Mouse (Mus musculus) embryonic facial prominence, embryonic 13.5 days (tissue): Measurements from ENCODE around the gene Bfar. TPM values are rescaled to one million over a fixed set of nuclear protein-coding genes. Genes with fewer than 3 reads are reported as not detected.
"Not testable (repeated sequence)": the region's sequence is repeated elsewhere in the genome, so short reads cannot be mapped to it uniquely, and the experiment has no call there.

Source experiments
- ATAC-seq: fragments of 200-750 bp; cut with Nextera tagmentation; 2 replicates; pipeline ENCODE4 v1.8.0; 2017; ENCODE audit warnings: low read depth; ENCODE audit not compliant: insufficient number of reproducible peaks, insufficient read depth, low FRiP score, low TSS enrichment
- H3K27ac ChIP-seq: fragments of 300-500 bp; sonication (generic); 2 replicates; pipeline ENCODE4 v1.5.1; 2015; ENCODE audit warnings: moderate library complexity, mild to moderate bottlenecking, inconsistent platforms
- H3K27me3 ChIP-seq: fragments of 300-500 bp; sonication (generic); 2 replicates; pipeline ENCODE4 v1.6.1; 2015; ENCODE audit warnings: mild to moderate bottlenecking, inconsistent platforms
- H3K36me3 ChIP-seq: fragments of 300-500 bp; sonication (generic); 2 replicates; pipeline ENCODE4 v1.6.1; 2015; ENCODE audit warnings: mild to moderate bottlenecking, inconsistent platforms
- H3K4me1 ChIP-seq: fragments of 300-500 bp; sonication (generic); 2 replicates; pipeline ENCODE4 v1.6.1; 2015; ENCODE audit warnings: inconsistent platforms
- H3K4me2 ChIP-seq: fragments of 300-500 bp; sonication (generic); 2 replicates; pipeline ENCODE4 v1.6.1; 2015; ENCODE audit warnings: moderate library complexity, mild to moderate bottlenecking, inconsistent platforms
- H3K4me3 ChIP-seq: fragments of 300-500 bp; sonication (generic); 2 replicates; pipeline ENCODE4 v1.5.1; 2015; ENCODE audit warnings: mild to moderate bottlenecking, inconsistent platforms
- H3K9ac ChIP-seq: fragments of 300-500 bp; sonication (generic); 2 replicates; pipeline ENCODE4 v1.6.1; 2015; ENCODE audit warnings: mild to moderate bottlenecking, inconsistent platforms
- H3K9me3 ChIP-seq: fragments of 300-500 bp; sonication (generic); 2 replicates; pipeline ENCODE4 v1.6.1; 2016; ENCODE audit warnings: inconsistent platforms
- WGBS: fragments of 180-500 bp; shearing (Covaris S2); methylation state at CpG from one replicate; pipeline ENCODE4 v1.1.7; 2015; ENCODE audit warnings: mixed read lengths; 5-methylcytosine and 5-hydroxymethylcytosine counted together
- polyA plus RNA-seq: library from polyadenylated mRNA; unstranded; fragments of >200 nt; fragmentation: Nextera tagmentation; extraction: Ambion mirVana; gene quantifications from 2 replicates; pipeline ENCODE4 v1.2.1, GENCODE M21; 2015

The Bfar gene
- polyA plus RNA-seq, 1 experiment from 2014 or later = 47.6 TPM

DNA sequence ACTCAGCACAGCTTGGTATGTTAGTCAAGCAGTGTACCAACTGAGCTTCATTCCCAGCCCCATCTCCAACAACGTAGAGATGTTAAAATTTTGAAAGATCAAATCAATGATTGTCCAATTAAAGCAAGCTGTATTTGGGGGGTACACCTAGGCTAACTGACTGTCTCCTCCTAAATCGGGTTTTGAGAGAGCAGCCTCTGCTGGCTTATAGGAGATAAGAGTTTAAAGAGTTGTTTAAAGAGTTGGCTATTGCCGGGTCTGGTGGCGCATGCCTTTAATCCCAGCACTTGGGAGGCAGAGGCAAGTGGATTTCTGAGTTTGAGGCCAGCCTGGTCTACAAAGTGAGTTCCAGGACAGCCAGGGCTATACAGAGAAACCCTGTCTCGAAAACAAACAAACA lies 762 bp upstream of the Bfar start:
- ATAC-seq, H3K4me3 ChIP-seq, H3K27me3 ChIP-seq, H3K9me3 ChIP-seq, H3K36me3 ChIP-seq, H3K9ac ChIP-seq: not testable (repeated sequence)
- peaks cover 10% of the 10 kb centered on the region for H3K4me1 ChIP-seq
- H3K27ac ChIP-seq = peak overlapping the region; percentile 89; the same call in 1 of the 2 replicates
- H3K4me2 ChIP-seq = peak overlapping the region; percentile 77
- 77% methylated on average over 5 of the region's 5 CpGs for WGBS

DNA sequence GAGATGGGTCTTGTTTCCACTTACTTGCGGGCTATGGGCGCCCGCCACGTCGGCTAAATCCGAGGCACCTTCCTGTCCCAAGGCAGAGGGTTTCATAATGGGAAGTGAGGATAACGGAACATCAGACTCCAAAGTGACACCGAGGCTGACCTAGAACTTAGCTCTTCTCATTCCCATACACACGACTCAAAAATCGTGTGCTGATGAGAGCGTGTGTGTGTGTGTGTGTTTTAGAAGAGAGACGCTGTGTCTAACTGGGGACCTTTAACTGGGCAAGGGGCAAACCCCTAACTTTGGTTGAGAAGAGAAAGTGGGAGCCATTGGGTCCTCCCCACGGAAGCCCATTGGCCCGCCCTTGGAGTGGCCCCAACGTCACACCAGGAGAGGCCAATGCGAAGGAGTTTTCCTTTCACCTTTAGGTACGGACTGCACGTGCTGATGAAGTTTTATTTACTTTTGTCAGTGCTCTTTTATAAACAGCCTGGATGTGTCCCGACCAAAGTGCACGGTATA lies 784 bp downstream of the Bfar start:
- 2% methylated on average over 20 of the region's 20 CpGs for WGBS
- peak; percentile 30; the same call in 1 of the 2 replicates for ATAC-seq
- Histone ChIP-seq H3K27ac (peak overlapping the region; percentile 89), H3K9me3 (no peaks in the 10 kb centered on the region), H3K4me2 (peak overlapping the region; percentile 77), H3K9ac (peak overlapping the region; percentile 95), H3K4me1 (peaks cover 10% of the 10 kb centered on the region), H3K27me3 (no peaks in the 10 kb centered on the region), H3K36me3 (peaks cover 13% of the 10 kb centered on the region), H3K4me3 (peak overlapping the region; percentile 97)

DNA sequence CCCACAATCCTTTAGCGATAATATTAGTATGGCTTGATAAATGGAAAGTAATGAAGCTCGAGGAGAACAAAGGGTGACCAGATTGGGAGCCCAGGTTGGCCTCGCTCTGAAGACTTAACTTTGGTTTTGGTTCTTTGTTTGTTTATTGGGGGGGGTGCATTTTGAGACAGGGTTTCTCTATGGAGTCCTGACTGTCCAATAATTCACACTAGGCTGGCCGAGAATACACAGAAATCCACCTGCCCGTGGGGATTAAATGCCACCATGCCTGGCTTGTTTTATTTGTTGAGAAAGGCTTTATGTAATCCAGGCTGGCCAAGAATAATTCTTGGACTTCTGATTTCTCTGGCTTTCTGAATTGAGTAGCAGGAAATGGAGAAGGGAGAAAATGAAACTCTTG lies 1.5 kb downstream of the Bfar start:
- peaks cover 10% of the 10 kb centered on the region for H3K4me1 ChIP-seq
- 78% methylated on average over 5 of the region's 5 CpGs for WGBS
- no peaks in the 10 kb centered on the region for H3K27me3 ChIP-seq
- no peak for ATAC-seq
- peak overlapping the region; percentile 97 for H3K4me3 ChIP-seq
- H3K27ac ChIP-seq = no peak overlapping the region
- no peaks in the 10 kb centered on the region for H3K9me3 ChIP-seq
- H3K4me2 ChIP-seq = peak overlapping the region; percentile 77
- no peak overlapping the region for H3K9ac ChIP-seq
- peaks cover 19% of the 10 kb centered on the region for H3K36me3 ChIP-seq

DNA sequence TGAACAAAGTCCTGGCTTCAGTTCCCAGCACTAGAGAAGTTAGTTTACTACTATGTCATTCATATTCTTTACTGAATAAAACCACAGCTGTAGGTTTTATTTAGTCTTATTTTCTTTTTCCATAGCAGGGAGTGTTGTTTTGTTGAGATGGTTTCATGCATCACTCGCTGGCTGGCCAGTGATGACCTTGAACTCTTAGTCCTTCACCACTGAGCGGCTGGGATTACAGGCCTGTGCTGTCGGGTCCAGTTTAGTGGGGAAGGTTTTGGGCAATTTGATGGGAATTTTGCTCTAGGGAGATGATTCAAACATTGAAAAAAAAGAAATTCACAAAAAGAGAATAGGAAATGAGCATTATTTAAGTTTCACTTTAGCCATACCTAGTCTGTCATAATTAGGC lies 2.9 kb downstream of the Bfar start:
- Histone ChIP-seq H3K36me3 (peaks cover 22% of the 10 kb centered on the region), H3K4me1 (peaks cover 10% of the 10 kb centered on the region), H3K27ac (no peak overlapping the region), H3K4me2 (no peak overlapping the region), H3K27me3 (no peaks in the 10 kb centered on the region), H3K9ac (no peak overlapping the region), H3K4me3 (no peak overlapping the region), H3K9me3 (no peaks in the 10 kb centered on the region)
- no peak for ATAC-seq
- WGBS = 88% methylated on average over 3 of the region's 3 CpGs

DNA sequence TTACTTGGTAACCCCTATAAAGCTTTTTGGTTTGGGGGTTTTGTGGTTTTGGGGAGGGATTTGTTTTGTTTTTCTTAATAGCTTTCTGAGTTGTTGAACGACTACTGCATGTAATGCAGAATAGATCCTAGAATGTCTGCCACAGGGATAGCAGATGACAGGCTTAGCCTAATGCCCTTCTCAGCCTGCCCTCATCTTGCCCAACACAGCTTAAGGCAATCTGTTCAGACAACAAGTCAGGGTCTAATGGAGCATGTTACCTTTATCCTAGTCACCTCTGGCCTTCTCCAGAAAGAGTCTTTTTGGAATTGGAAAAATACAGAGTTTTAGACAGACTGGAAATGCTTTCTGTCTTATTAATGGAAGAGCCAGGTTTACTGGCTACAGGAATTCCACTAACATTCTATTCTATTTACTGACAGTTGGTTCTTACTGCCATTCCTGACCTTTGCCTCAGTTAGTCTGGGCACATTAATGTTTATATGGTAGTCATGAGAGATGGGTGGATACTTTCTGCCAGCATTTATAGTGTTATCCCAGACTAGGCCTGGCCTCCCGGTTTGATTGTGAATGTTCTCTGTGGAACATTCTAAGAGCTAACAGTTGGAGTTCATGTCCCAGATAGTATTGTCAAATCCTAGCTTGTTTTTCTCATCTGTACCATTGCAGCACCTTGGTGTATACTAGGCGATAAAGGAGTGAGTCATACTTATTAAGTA lies 7.1 kb downstream of the Bfar start:
- Histone ChIP-seq H3K27ac (no peak overlapping the region), H3K36me3 (peaks cover 27% of the 10 kb centered on the region), H3K4me3 (no peak overlapping the region), H3K27me3 (no peaks in the 10 kb centered on the region), H3K4me2 (no peak overlapping the region), H3K9me3 (no peaks in the 10 kb centered on the region), H3K9ac (no peak overlapping the region), H3K4me1 (no peaks in the 10 kb centered on the region)
- 81% methylated on average over 3 of the region's 3 CpGs for WGBS
- no peak for ATAC-seq

DNA sequence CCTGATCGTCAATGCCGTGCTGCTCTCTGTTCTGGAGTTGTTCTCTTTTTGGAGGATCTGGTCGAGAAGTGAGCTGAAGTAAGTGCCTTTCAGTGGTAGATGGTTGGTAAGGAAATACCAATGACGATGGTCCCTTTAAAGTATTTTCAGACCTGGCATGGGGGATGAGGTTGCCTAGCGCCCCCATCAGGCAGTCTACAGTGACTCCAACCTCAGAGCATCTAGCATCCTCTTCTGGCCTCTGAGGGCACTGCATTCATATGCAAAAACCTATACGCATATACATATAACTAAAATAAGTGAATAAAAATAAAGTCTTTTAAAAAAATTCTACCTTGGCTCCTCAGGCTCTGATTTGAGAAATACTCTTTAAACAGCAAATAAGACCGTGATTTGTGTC lies 27.3 kb downstream of the Bfar start:
- Histone ChIP-seq H3K36me3 (peaks cover 79% of the 10 kb centered on the region), H3K4me2 (no peak overlapping the region), H3K4me3 (no peak overlapping the region), H3K27me3 (no peaks in the 10 kb centered on the region), H3K4me1 (no peaks in the 10 kb centered on the region), H3K9ac (no peak overlapping the region), H3K9me3 (no peaks in the 10 kb centered on the region), H3K27ac (no peak overlapping the region)
- 90% methylated on average over 7 of the region's 7 CpGs for WGBS
- no peak for ATAC-seq

DNA sequence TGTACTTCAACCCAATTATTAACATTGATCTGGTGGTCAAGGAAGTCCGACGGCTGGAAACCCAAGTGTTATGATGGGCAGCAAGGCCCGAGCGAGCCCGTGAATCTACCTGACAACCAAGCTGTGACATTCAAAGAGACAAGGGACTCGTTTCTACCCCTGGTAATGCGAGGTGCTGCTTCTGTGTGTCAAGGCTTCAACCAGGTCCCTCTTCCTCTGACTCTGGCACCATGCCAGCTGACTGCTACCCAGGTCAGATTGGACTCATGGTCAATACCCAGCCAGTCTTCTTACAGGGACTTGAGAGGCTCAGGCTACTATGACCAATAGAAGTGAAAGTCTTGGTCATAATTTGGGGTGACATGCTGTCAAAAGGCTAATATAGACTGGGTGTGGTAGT lies 30.5 kb downstream of the Bfar start:
- Histone ChIP-seq H3K36me3 (peaks cover 66% of the 10 kb centered on the region), H3K27me3 (no peaks in the 10 kb centered on the region), H3K4me3 (no peak overlapping the region), H3K9ac (no peak overlapping the region), H3K4me1 (no peaks in the 10 kb centered on the region), H3K9me3 (no peaks in the 10 kb centered on the region), H3K27ac (no peak overlapping the region), H3K4me2 (no peak overlapping the region)
- WGBS = 91% methylated on average over 7 of the region's 7 CpGs
- ATAC-seq = no peak

DNA sequence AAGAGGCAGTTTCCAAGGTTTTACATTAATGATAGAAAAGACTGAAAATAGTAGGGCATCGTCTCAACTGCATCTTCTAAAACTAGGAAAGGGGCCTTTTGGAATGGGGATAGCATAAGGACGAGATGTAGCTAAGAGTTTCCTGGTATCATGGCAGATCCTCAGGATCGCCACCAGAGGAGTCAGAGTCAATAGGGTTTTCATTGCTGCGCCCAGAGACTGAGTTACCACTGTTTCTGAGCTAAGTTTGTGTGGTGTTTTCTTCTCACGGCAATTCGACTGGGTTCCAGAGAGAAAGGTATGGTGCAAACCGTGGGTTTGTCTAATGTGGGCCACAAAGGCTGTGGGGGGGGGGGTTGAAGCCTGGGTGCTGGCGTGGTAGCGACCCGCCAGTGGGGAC lies 33.0 kb downstream of the Bfar start:
- Histone ChIP-seq H3K4me2 (no peak overlapping the region), H3K9me3 (no peaks in the 10 kb centered on the region), H3K36me3 (peaks cover 41% of the 10 kb centered on the region), H3K4me1 (no peaks in the 10 kb centered on the region), H3K27me3 (no peaks in the 10 kb centered on the region), H3K4me3 (no peak overlapping the region), H3K27ac (no peak overlapping the region), H3K9ac (no peak overlapping the region)
- ATAC-seq = no peak
- WGBS = 96% methylated on average over 10 of the region's 10 CpGs

DNA sequence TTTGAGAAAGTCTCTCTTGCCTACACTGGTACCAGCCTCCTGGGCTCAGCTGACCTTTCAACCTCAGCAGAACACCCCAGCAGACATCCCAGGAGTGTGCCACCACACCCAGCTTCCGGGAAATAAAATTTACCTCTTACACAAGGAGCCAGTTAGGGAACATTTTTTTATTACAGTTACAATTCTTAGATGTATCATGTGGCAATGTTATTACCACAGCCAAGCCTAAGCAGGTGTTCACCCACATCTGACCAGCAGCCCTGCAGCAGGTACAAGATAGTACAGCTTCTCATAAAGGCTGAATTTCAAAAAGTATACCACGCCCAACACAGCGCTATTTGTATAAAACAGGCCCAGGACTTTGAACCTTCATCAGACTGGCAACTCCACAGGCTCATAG lies 43.3 kb downstream of the Bfar start:
- no peaks in the 10 kb centered on the region for H3K4me1 ChIP-seq
- no peak overlapping the region for H3K9ac ChIP-seq
- 89% methylated on average over 3 of the region's 3 CpGs for WGBS
- H3K4me2 ChIP-seq = no peak overlapping the region
- H3K9me3 ChIP-seq = no peaks in the 10 kb centered on the region
- H3K27ac ChIP-seq = no peak overlapping the region
- no peaks in the 10 kb centered on the region for H3K36me3 ChIP-seq
- no peak for ATAC-seq
- H3K4me3 ChIP-seq = no peak overlapping the region
- H3K27me3 ChIP-seq = no peaks in the 10 kb centered on the region

DNA sequence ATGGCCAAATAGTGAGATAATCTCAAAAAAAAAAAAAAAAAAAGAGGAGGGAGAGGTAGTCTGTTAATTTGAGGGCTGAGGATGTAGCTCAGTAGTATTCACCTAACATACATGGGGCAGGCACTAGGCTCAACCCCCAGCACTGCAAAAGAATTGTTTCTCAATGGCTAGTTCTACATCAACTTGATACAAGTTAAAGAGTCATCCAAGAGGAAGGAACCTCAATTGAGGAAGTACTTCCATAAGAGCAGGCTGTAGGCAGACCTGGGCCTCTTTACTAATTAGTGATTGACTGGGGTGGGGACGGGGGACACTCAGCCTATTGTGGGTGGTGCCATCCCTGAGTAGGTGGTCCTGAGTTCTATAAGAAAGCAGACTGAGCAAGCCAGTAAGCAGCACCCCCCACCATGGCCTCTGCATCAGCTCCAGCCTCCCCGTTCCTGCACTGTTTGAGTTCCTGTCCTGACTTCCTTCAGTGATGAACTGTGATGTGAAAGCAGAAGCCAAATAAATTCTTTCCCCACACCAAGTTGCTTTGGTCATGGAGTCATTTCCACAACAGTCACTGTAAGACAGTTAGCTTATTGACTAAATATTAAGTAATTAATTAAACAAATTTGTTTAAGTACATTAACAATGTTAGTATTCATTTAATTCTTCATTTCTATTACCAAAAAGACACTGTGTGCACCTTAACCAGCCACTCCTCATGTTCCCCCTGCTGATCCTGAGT lies 45.3 kb downstream of the Bfar start:
- no peak for ATAC-seq
- Histone ChIP-seq H3K9ac (no peak overlapping the region), H3K36me3 (no peaks in the 10 kb centered on the region), H3K27ac (no peak overlapping the region), H3K4me1 (no peaks in the 10 kb centered on the region), H3K4me2 (no peak overlapping the region), H3K4me3 (no peak overlapping the region), H3K27me3 (no peaks in the 10 kb centered on the region), H3K9me3 (no peaks in the 10 kb centered on the region)
- 85% methylated on average over 2 of the region's 2 CpGs for WGBS

DNA sequence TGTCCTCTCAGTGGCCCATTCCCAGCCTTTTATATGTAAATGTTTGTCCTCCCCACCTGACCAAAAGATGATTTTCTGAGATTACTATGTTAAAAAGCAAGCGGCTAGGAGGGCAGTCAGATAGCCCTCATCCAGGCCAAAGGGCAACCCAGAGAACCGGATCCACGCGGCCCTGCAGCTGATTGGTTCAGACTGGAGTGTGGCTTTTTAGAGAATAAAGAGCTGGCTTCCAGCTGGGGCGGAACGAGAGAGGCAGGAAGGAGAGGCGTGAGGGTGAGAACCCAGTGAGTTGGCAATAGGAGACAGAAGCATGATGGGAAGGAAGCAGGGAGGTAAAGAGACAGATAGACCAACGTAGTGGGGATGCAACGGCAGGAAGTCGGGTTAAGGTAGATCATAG lies 51.3 kb downstream of the Bfar start:
- H3K4me3 ChIP-seq = no peak overlapping the region
- no peaks in the 10 kb centered on the region for H3K27me3 ChIP-seq
- no peak overlapping the region for H3K27ac ChIP-seq
- no peaks in the 10 kb centered on the region for H3K36me3 ChIP-seq
- no peaks in the 10 kb centered on the region for H3K9me3 ChIP-seq
- 39% methylated on average over 10 of the region's 10 CpGs for WGBS
- H3K4me2 ChIP-seq = no peak overlapping the region
- H3K9ac ChIP-seq = no peak overlapping the region
- no peak for ATAC-seq
- H3K4me1 ChIP-seq = no peaks in the 10 kb centered on the region

DNA sequence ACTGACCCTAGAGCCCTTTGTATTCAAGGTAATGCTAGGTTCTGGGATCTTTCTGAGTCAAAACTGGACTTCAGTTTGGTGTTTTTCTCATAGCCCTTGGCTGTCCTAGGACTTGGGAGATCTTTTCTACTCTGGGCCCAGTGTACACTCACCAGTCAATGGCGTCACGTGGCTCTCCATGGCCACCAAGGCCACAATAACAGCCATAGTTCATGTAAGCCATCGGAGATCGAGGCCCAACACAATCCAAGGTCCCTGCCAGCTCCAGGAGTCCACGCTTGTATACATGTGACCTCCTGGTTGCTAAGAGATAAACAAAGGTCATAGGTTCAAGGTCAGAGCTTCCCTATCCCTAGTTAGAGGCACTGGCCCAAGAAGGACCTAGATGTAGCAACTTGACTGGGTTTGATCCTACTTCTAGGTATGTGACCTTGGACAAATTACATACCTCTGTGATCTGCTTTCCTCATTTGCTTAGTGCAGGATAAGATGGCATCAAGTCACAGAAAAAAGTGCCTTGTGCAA lies 56.2 kb downstream of the Bfar start:
- H3K9me3 ChIP-seq = no peaks in the 10 kb centered on the region
- no peak overlapping the region for H3K27ac ChIP-seq
- no peaks in the 10 kb centered on the region; the same call in 1 of the 2 replicates for H3K4me1 ChIP-seq
- whole genome bisulfite sequencing = 86% methylated on average over 5 of the region's 5 CpGs
- H3K4me2 ChIP-seq = no peak overlapping the region
- peaks cover 6% of the 10 kb centered on the region; the same call in 1 of the 2 replicates for H3K27me3 ChIP-seq
- no peak for ATAC-seq
- H3K36me3 ChIP-seq = no peaks in the 10 kb centered on the region
- H3K4me3 ChIP-seq = no peak overlapping the region
- no peak overlapping the region for H3K9ac ChIP-seq
